Mouse (Mus musculus) megakaryocyte, embryonic 14.5 days (primary cell): ENCODE measurements around the gene Fcgr2b.

Experiments
- FLI1 ChIP-seq: IDR thresholded peaks from 2 replicates; pipeline ENCODE4 v1.6.1; 2012; ENCODE audit warnings: low read length, inconsistent platforms, mixed read lengths
- GATA1 ChIP-seq: IDR thresholded peaks from 3 replicates; pipeline ENCODE4 v1.6.1; 2012; ENCODE audit warnings: mixed read lengths, low read length, inconsistent platforms, borderline replicate concordance

- no peak for TF ChIP-seq FLI1
- TF ChIP-seq GATA1, result no peak
These were observed 35.4 kb upstream of the Fcgr2b start for GRCm38 (mm10) chr1:171011733-171012132.
